Mouse (Mus musculus): Measurements from ENCODE around the gene Vwa3b. TPM values are rescaled to one million over a fixed set of nuclear protein-coding genes. Genes with fewer than 3 reads are reported as not detected.

The Vwa3b gene
- polyA plus RNA-seq, 1 experiment, result 3.9 TPM

- no peak for TF ChIP-seq POLR2A (IDR thresholded peaks at IDR 0.05; ENCODE audit: borderline replicate concordance, control insufficient read depth, low read depth, low read length)
- Histone ChIP-seq H3K4me1 (ENCODE audit: control insufficient read depth, insufficient read depth, low read length) (no peaks in the 10 kb centered on the region), H3K27ac (ENCODE audit: control insufficient read depth, insufficient read depth, low read depth, low read length, poor library complexity) (no peak overlapping the region), H3K4me3 (replicated peaks; ENCODE audit: control insufficient read depth, low read depth, low read length) (no peak overlapping the region)
- WGBS, result 56% methylated on average over 4 of the region's 4 CpGs
These were observed 95.9 kb downstream of the Vwa3b start for GRCm38 (mm10) chr1:37122306-37122705.

- Histone ChIP-seq H3K27ac (ENCODE audit: control insufficient read depth, insufficient read depth, low read depth, low read length, poor library complexity) (no peak overlapping the region), H3K4me3 (replicated peaks; ENCODE audit: control insufficient read depth, low read depth, low read length) (no peak overlapping the region), H3K4me1 (ENCODE audit: control insufficient read depth, insufficient read depth, low read length) (no peaks in the 10 kb centered on the region)
- 72% methylated on average over 3 of the region's 3 CpGs for WGBS
- no peak for TF ChIP-seq POLR2A (IDR thresholded peaks at IDR 0.05; ENCODE audit: borderline replicate concordance, control insufficient read depth, low read depth, low read length)
- no peak for TF ChIP-seq CTCF (IDR thresholded peaks at IDR 0.05; ENCODE audit: control insufficient read depth, insufficient read depth, low read length)
These were observed 96.4 kb downstream of the Vwa3b start for GRCm38 (mm10) chr1:37122798-37123197.

GRCm38 (mm10) chr1:37124696-37125349 lies 98.4 kb downstream of the Vwa3b start:
- H3K27ac ChIP-seq (ENCODE audit: control insufficient read depth, insufficient read depth, low read depth, low read length, poor library complexity), result no peak overlapping the region
- no peak for TF ChIP-seq POLR2A (IDR thresholded peaks at IDR 0.05; ENCODE audit: borderline replicate concordance, control insufficient read depth, low read depth, low read length)
- WGBS, result 84% methylated on average over 12 of the region's 12 CpGs
- no peak overlapping the region for H3K4me3 ChIP-seq (replicated peaks; ENCODE audit: control insufficient read depth, low read depth, low read length)
- H3K4me1 ChIP-seq (ENCODE audit: control insufficient read depth, insufficient read depth, low read length), result no peaks in the 10 kb centered on the region

GRCm38 (mm10) chr1:37130012-37130570 lies 103.7 kb downstream of the Vwa3b start:
- Histone ChIP-seq H3K4me3 (replicated peaks; ENCODE audit: control insufficient read depth, low read depth, low read length) (no peak overlapping the region), H3K4me1 (ENCODE audit: control insufficient read depth, insufficient read depth, low read length) (no peaks in the 10 kb centered on the region), H3K27ac (ENCODE audit: control insufficient read depth, insufficient read depth, low read depth, low read length, poor library complexity) (no peak overlapping the region)
- TF ChIP-seq POLR2A (IDR thresholded peaks at IDR 0.05; ENCODE audit: borderline replicate concordance, control insufficient read depth, low read depth, low read length), result no peak
- no peak for TF ChIP-seq CTCF (IDR thresholded peaks at IDR 0.05; ENCODE audit: control insufficient read depth, insufficient read depth, low read length)
- WGBS, result 74% methylated on average over 7 of the region's 8 CpGs

DNA sequence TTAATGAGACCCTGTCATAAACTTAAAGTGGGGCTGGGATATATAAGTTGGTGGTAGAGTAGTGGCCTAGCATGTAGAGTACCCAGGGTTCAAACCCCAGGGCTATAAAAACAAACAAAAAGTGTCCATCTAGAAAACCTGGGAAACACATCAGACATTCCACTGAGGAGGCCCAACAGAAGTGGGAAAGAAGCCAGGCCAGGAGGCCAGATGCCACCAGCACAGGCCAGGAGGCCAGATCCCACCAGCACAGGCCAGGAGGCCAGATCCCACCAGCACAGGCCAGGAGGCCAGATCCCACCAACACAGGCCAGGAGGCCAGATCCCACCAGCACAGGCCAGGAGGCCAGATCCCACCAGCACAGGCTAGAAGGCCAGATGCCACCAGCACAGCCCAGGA lies 104.8 kb downstream of the Vwa3b start:
- Histone ChIP-seq H3K4me1 (ENCODE audit: control insufficient read depth, insufficient read depth, low read length) (no peaks in the 10 kb centered on the region), H3K27ac (ENCODE audit: control insufficient read depth, insufficient read depth, low read depth, low read length, poor library complexity) (no peak overlapping the region)

DNA sequence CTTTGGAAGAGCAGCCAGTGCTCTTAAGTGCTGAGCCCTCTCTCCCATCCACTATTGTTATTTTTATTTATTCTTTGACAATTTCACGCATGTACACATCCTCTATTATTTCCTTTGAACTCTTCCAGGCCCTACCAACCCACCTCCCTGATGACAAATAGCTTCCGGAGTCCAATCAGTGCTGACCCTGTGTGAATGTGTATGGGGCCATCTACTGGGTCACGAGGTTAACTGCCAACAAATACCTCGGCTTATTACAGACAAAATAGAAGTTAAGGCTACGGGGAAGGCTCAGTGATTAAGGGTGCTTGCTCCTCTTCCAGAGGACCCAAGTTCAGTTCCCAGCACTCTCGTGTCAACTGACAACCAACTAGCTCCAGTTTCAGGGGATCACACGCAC lies 106.0 kb downstream of the Vwa3b start:
- no peak overlapping the region for H3K27ac ChIP-seq (ENCODE audit: control insufficient read depth, insufficient read depth, low read depth, low read length, poor library complexity)
- no peaks in the 10 kb centered on the region for H3K4me1 ChIP-seq (ENCODE audit: control insufficient read depth, insufficient read depth, low read length)
- no peak for TF ChIP-seq POLR2A (IDR thresholded peaks at IDR 0.05; ENCODE audit: borderline replicate concordance, control insufficient read depth, low read depth, low read length)
- no peak for TF ChIP-seq CTCF (IDR thresholded peaks at IDR 0.05; ENCODE audit: control insufficient read depth, insufficient read depth, low read length)
- 51% methylated on average over 7 of the region's 7 CpGs for WGBS
- no peak overlapping the region for H3K4me3 ChIP-seq (replicated peaks; ENCODE audit: control insufficient read depth, low read depth, low read length)

More for the DNA sequence above, 104.8 kb downstream of the Vwa3b start:
- no peak overlapping the region for H3K4me3 ChIP-seq (replicated peaks; ENCODE audit: control insufficient read depth, low read depth, low read length)
- TF ChIP-seq CTCF (IDR thresholded peaks at IDR 0.05; ENCODE audit: control insufficient read depth, insufficient read depth, low read length), result no peak
- no peak for TF ChIP-seq POLR2A (IDR thresholded peaks at IDR 0.05; ENCODE audit: borderline replicate concordance, control insufficient read depth, low read depth, low read length)

DNA sequence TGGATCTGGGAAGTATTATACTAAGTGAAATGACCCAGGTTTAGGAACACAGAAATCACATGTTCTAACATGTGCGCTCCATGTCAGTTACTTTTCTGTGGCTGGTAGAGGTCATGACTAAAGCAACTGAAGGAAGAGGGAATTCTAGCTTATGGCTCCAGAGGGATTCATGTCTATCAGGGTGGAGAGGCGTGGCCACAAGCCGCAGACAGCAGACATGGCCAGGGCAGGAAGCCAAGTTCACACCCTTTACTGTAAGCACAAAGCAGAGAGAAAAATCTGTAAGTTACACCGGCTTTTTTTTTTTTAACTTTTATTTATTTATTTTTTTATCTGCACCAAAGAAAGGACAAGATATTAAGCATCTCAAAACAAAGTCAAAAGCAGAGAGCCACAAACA lies 119.6 kb downstream of the Vwa3b start:
- TF ChIP-seq POLR2A (IDR thresholded peaks at IDR 0.05; ENCODE audit: borderline replicate concordance, control insufficient read depth, low read depth, low read length) (no peak), CTCF (IDR thresholded peaks at IDR 0.05; ENCODE audit: control insufficient read depth, insufficient read depth, low read length) (no peak)
- 60% methylated on average over 4 of the region's 4 CpGs for WGBS
- Histone ChIP-seq H3K4me3 (replicated peaks; ENCODE audit: control insufficient read depth, low read depth, low read length) (no peak overlapping the region), H3K4me1 (ENCODE audit: control insufficient read depth, insufficient read depth, low read length) (no peaks in the 10 kb centered on the region), H3K27ac (ENCODE audit: control insufficient read depth, insufficient read depth, low read depth, low read length, poor library complexity) (no peak overlapping the region)

DNA sequence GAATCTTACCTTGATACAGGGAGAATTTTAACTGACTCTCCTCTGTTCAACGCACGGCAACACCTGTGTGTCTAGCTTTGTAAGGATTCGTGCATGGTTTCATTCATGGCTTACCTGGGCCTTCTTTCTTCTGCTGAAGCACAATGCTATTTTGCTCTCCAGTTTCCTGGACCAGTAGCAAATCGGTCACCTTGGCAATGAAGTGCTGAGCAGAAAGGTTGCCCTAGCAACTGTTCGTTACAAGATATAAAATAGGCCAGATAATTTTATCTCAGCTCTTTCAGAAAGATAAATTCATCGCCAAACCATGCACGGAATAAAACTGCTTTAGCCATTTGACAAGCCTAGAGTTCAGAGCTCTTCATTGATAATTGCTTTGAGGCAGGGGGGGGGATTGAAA lies 123.5 kb downstream of the Vwa3b start:
- Histone ChIP-seq H3K4me3 (replicated peaks; ENCODE audit: control insufficient read depth, low read depth, low read length) (no peak overlapping the region), H3K4me1 (ENCODE audit: control insufficient read depth, insufficient read depth, low read length) (no peaks in the 10 kb centered on the region), H3K27ac (ENCODE audit: control insufficient read depth, insufficient read depth, low read depth, low read length, poor library complexity) (no peak overlapping the region)
- no peak for TF ChIP-seq CTCF (IDR thresholded peaks at IDR 0.05; ENCODE audit: control insufficient read depth, insufficient read depth, low read length)
- no peak for TF ChIP-seq POLR2A (IDR thresholded peaks at IDR 0.05; ENCODE audit: borderline replicate concordance, control insufficient read depth, low read depth, low read length)
- 82% methylated on average over 7 of the region's 7 CpGs for WGBS

DNA sequence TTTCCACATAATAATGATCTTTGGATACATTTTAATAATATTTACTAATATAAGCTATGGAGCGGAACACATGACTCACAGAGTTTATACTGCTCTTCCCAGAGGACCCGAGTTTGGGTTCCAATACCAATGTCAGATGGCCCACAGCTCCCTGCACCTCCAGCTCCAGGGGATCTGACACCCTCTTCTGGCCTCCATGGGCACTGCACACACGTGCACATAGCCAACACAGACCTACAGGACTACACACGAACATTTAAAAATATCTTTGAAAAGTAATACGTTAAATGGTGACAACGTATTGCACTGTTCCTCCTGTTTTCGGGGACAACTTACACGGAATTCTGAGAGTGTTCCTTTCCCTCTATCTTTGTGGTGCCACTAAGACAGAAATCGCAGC lies 125.5 kb downstream of the Vwa3b start:
- 86% methylated on average over 9 of the region's 9 CpGs for WGBS
- Histone ChIP-seq H3K4me1 (ENCODE audit: control insufficient read depth, insufficient read depth, low read length) (no peaks in the 10 kb centered on the region), H3K27ac (ENCODE audit: control insufficient read depth, insufficient read depth, low read depth, low read length, poor library complexity) (no peak overlapping the region), H3K4me3 (replicated peaks; ENCODE audit: control insufficient read depth, low read depth, low read length) (no peak overlapping the region)
- TF ChIP-seq POLR2A (IDR thresholded peaks at IDR 0.05; ENCODE audit: borderline replicate concordance, control insufficient read depth, low read depth, low read length), result no peak
- TF ChIP-seq CTCF (IDR thresholded peaks at IDR 0.05; ENCODE audit: control insufficient read depth, insufficient read depth, low read length), result no peak

Measured in bone marrow, adult 2 months (tissue).